Mouse (Mus musculus) cerebellum, adult 11-12 months (tissue): ENCODE measurements around the gene Pogk.

ENCODE experiments used
- DNase-seq: peaks from one replicate; pipeline ENCODE4 v3.0.0; 2022

Gene Pogk

DNA sequence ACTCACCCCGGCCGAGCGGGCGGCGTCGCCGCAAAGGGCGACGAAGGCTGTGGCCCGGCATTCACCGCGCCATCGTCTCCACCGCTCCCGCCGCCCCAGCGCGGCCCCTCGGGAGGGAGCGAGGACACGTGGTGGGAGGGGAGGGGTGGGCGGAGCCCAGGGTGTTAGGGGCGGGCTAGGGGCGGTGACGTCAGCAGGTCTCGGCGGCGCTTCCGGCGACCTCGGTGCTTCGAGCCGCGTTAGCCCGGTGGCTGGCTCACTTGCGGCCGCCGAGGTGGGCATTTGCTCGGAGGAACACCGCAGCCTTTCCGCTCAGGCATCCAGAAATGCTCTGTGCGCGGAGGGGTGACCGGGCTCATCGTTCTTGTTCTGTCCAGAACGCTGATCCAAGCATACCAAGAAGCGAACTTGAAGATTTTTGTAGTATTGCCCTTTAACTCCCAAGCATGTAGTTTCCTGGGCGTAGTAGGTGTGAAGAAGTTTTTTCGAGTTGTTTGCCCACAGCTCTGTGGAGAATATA, at the start of gene Pogk:
Pogk (minus strand) TSS at position 163 of the 520 bp plus-strand sequence.
- peak; percentile 72 for DNase-seq

DNA sequence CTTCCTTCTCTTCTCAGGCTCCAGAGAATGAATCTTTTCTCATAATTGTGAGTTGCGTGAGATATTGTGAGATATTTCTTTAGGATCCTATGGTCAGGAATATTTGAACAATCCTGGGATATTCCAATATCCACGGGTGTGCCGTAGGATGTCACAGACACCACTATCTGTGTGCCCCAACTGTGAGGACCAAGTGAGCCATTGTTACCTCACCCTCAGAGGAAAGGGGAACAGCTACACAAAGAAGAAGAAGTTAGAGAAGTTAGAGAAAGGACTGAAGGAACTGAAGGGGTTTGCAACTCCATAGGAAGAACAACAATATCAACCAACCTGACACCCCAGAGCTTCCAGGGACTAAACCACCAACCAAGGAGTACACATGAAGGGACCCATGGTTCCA, 32.3 kb upstream of the Pogk start:
- no peak for DNase-seq

DNA sequence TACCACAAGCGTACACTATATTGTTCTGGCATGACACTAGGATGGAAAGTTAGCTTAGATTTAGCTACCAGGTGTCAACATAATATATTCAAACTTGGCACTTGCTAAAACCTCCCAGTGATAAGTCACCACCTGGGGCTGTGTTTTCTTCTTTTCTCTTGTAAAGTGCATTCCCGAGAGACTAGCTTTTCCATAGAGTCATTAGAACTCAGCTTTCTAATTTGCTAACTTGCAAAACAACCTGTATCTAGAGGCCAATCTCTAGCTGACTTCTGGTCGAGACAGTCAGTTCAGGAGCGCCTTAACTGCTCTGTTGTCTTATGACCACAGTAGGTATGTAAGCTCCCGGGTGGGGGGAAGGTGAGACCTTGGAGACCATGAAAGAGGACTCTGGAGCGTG, 29.8 kb upstream of the Pogk start:
- no peak for DNase-seq

DNA sequence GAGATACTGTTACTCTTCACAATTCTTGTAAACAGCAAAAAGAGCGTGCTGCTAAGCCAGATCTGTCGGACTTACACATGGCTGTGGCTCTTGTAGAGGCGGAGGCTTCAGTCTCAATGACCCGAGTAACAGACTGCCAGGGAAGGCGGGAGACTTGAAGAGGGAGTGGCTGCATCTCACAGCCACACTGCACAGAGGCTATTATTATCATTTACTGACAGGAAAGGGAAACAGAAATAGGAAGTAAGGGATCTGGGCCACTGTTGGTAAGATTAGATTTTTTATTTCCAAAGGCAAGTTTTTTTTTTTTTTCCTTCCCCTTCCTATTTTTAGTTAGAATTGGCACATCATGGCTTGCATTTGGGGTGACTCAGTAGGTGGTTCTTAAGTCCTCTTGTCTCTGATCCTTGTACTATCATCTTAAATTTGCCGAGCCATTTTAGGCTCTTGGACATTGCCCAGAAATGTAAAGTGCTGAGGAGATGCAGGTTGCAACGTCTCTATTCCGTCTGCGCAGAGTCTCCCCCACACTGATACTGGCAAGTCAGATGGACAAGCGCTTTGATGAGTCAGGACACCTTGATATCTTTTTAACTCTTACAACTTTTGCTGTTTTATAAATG, 20.3 kb upstream of the Pogk start:
- DNase-seq: no peak

DNA sequence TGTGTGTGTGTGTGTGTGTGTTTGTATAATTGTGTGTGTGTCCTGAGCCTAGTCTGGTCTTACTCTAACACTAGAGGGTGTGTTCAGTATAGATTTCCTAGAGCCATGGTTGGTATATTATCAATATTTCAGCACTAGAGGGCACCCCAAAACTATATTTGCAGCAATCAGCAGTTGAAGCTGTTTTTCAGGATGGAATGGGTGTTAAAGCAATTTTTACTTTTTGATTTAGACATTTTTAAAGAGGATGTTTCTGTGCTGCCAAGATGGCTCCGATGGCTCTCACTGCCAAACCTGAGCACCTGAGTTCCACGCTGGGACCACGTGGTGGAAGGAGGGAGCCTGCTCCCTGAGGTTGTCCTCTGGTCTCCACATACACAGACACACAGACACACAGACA, 19.4 kb upstream of the Pogk start:
- DNase-seq: no peak

DNA sequence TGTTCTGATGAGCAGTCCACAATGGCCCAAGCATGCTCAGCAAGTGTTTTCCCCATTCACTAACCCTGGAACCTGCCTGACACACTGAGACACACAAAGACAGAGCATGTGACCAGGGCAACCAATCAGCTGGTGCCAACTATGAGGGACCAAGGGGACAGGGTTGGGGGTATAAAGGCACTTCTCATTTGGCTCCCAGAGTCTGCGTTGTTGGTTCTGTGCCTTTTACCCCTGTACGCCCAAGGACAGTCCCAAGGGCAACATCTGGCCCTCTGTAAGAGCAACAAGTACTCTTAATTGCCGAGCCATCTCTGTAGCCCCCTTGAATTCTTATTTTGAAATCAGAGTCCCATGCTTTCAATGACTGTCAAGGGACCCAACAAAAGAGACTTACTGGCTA, 2.6 kb upstream of the Pogk start:
- no peak for DNase-seq

DNA sequence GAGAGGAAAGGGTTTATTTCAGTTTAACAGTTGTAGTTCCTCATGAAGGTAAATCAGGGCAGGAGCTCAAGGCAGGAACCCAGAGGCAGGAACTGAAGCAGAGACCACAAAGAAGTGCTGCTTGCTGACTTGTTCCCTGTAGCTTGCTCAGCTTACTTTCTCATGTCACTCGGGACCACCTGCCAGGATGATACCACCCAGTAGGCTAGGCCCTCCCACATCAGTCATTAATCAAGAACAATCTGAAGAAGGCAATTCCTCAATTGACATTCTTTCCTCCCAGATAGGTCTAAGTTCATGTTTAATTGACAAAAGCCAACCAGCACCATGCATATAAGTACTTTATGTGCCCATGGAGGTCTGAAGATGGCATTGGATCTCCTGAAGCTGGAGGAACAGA, 1.9 kb upstream of the Pogk start:
- DNase-seq: no peak

DNA sequence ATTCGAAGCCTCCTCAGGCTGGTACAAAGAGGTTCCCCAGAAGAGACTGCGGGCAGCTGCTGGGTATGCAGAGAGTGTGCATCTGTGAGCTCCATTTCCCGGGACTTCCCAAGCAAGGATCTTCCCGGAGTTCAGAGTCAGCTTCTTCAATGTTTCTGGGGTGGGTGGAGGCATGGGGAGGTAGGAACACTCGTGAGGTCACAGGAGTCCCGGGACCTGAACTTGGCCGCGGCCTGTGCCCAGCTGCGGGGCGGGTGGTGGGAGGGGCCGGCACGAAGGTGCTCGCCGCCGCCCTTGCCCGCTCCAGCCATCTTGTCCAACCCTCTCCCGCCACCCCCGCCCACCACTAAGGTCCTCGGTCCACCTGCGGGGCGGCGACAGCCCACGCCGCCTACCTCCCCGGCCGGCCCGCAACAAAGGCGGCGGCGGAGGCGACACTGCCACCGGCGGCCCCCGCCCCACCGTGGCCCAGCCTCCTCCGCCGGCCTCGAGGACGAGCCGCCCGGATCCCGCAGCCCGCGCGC, 424 bp downstream of the Pogk start:
- peak; percentile 62 for DNase-seq

DNA sequence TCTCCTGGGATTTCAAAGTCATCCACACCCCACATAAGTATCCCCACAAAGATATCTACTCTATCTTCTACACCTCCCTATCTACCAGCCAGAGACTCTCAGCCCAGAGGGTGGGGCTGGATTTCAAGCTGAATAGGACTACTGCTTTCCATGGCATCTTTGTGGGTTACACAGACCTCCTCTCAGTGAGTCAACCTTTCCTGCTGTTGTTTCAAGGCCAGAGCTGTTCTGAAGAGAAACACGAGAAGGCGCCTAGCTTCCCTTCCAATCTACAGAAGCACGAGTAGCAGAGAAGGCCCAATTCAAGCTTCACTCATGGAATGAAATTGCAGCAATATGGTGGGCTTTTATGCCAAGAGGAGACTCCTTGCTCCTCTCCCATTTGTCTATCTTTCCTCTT, 5.8 kb downstream of the Pogk start:
- DNase-seq: no peak

DNA sequence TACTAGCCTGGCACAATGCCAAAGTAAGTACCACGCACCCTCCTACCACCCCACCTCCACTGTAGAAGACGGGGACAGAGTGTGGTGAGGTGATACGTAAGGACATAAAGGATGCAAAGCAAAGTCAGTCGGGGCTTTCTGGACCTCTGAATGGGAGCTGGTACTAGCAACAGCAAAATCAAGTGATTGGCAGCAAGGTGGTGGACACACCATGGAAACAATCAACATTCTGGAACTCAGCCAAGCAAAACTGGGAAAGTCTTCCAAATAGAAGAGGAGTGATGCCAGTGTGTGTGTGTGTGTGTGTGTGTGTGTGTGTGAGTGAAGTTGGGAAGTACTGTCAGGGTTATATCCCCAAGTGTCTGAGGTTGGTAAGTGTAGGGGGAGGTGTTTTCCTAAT, 7.7 kb downstream of the Pogk start:
- DNase-seq: no peak

DNA sequence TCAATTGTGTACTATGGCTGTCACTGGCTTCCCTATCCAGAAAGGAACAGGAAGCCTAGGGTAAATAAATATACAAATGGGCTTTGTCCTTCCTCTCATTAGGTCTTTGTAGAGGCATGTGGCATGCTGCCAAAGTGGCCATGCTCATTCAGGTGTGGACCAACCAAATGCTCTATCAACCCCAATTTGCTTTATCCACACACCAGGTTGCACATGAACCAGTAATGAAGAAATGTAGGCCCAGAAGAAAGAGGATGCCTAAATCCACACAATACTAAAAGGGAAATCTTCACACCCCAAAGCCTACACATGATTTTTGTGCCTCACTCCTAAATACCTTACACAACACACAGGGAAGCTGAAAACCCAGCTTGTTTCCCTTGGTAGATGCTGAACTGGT, 8.2 kb downstream of the Pogk start:
- DNase-seq: peak; percentile 76

DNA sequence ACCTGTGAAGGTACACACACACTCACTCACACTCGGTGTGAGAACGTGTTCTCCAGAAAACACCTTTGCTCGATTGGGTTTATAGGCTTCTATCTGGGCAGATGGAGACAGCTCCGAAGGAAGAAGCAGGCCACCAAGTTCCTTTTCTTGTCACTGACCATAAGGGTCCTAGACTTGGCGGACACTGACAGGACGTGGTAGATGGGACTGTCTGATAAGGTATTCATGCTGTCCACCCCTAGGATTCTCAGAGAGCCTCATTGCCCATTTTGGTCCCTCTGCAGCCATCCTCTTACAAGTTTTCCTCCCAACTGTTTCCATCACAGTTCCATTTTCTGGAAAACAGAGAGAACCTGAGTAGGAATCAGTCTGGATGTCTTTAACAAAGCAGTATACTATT, 13.3 kb downstream of the Pogk start:
- no peak for DNase-seq

DNA sequence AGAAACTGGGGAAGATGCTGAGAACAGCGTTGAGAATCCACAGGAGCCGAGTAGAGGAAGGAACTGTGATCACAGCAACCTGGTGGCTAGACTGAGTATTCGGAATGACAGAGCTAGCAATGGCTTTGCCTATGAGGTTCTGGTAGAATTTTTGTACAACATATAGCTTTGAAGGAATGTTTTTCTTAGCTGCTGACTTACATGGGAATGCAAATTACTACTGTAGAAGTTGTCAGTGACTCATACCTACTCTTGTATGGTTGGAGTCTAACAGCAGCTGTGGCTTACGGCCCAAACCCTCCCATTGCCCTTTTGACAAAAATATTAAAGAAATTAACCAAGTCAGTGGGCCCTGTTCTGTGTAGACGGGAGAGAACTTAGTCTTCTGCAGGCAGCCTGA, 14.0 kb downstream of the Pogk start:
- no peak for DNase-seq

DNA sequence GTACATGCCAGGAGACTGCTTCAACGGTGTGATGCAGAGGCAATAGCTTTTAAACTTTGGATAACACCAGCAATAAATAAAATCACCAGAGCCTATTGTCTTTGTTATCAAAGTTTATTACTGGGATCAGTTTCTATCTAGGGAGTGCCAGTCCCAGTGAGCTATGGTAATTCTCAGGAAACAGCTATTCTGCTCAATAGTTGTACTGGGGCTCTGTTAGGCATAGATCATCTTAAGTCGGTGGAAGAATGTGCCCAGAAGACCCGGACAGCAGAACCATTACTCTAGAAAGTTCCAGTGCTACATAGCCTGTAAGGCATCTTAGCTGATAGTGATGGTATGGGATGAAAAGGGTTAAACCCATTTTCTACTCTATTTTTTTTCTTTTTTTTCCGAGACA, 14.9 kb downstream of the Pogk start:
- DNase-seq: no peak

DNA sequence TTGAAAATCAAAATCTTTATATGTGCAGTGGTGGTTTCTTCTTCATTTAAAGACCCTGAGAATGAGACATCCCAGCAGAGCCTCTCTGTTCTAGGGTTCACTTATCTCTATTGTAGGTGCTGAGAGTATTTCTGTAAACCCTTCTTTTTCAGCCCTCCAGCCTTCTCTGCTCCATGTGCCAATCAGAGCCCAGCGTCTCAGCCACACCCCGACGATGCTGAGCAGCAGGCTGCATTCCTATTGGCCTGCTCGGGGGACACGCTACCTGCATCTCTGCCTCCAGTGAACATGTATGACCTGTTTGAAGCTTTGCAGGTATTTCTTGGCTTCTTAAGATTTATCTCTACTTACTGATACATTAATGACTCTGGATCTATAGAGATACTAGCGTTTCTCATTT, 18.0 kb downstream of the Pogk start:
- DNase-seq: no peak

DNA sequence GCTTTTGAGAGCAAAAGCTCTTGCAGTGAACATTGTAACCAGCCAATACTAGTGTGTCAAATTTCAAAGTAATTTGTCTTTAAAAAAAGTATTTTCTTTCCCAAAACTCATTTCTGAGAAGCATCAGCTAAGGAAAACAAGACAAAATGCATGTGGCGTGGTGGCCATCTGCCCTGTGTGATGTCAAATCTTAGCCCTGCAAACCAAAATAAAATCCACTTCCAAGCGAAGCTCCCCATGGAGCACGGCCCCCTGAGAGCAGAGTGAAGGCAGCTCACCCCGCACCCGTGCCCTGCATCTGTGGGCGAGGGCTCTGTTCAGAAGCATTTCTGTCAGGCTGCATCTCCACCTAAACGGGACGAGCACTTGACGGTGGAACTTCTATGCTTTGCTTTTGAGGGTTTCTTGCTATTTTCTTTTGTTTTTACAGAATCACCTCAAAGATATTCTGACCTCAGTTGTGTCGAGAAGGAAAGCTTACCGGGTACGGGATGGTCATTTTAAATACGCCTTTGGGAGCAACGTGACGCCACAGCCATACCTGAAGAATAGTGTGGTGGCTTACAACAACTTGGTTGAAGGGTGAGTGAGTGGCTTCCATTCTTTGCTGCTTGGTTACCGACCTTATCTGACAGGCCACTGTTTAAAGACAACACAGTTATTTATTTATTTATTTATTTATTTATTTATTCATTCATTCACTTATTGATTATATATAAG, 20.1 kb downstream of the Pogk start:
- no peak for DNase-seq

DNA sequence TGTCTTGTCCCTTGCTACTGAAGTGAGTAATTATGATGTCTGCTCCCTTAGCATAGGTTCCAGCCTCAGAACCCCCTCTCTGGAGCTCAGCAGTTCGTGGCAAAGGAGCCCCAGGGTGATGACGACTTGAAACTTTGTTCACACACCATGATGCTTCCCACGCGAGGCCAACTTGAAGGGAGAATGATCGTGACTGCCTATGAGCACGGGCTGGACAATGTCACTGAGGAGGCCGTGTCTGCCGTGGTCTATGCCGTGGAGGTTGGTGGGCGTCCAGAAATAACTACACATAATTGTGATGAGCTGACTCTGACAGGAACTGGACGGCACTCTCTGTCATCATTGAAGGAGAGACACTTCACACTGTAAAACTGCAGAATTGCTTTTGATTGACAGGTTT, 21.2 kb downstream of the Pogk start:
- no peak for DNase-seq

DNA sequence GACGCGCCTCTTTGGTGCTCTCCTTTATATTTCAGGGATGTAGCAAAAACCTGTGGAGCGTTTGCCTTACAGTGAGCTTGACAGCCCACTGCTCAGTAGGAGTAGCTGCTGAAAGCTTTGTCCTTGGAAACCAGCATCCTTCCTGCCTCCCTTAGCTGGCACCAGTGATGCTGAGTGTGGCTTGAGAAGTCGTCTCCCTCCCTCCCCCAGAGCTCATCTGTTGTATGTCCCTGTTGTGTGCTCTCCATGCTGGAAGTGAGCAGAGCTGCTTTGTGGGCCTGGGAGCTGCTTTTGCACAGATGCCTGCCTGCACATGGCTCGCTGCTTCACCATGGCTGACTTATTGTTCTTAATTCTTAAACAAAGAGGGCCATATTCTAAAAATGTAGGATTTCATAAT, 24.2 kb downstream of the Pogk start:
- no peak for DNase-seq

DNA sequence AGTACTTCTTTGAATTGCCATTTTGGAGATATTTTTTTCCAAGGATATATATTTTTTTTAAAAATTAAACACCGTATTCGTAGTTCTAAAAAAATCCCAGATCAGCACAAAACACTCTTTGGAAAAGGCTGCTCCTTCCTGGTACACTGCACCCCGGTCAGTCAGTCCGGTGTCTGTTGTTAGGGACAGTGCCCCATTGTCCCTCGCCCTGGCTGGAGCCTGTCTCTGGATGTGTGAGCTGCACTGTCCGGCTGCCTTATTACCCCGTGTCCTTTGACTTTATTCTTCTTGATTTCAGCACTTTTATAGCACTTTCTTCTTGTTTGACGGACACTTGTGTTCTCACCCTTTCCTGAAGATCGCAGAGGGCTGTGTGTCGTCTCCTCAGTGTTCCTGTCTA, 25.0 kb downstream of the Pogk start:
- DNase-seq: no peak

DNA sequence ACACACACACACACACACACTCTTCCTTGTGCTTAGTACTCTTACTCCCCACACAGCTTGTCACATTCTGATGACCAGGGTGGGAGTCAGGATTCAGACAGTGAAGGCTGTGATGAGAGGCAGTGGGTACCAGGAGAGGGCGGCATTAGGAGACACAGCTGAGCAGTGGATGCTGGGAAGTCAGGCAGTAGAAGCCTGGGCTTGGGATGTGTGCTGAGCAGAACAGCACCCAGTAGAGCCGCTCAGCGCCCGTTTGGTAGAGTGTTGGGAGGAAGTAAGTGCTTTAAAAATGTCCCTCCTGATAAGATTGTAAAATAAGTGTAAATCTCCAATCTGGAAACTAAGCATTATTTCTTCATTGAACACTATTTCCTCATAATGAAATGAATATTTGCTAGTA, 27.0 kb downstream of the Pogk start:
- no peak for DNase-seq

DNA sequence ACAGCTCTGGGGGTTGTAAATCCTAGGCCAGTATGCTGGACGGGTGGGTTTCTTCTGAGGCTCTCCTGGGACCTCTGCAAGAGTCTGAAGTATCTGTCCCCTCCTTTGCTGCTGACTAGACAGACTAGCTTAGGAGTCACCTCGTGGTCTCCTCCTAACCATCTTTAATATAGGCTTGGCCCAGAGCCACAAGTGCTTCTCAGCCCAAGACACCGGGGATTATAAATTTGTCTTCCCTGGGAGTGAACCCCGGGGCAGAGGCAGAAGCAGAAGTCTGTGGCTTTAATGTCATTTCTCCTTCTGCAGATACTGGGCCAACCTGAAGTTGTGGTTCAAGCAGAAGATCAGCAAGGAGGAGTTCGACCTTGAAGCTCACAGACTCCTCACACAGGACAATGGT, 27.8 kb downstream of the Pogk start:
- no peak for DNase-seq

DNA sequence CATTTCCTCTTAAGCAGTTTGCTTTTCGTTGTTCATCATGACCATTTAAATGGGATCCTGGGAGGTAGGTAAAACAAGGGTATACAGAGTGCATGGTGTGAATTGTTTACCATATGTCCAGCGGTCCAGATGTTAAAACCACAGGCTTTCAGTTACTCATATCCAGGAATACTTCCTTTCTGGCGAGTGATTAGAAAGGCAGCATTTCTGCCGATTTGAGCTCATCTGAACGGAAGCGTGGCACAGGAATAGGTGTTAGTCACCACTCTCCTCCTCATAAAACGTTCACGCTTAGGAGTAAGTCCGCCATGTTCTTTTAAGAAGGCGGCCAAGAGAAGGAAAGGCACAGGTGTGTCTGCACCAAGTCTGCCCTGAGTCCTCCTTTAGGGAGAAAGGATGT, 28.3 kb downstream of the Pogk start:
- DNase-seq: no peak

DNA sequence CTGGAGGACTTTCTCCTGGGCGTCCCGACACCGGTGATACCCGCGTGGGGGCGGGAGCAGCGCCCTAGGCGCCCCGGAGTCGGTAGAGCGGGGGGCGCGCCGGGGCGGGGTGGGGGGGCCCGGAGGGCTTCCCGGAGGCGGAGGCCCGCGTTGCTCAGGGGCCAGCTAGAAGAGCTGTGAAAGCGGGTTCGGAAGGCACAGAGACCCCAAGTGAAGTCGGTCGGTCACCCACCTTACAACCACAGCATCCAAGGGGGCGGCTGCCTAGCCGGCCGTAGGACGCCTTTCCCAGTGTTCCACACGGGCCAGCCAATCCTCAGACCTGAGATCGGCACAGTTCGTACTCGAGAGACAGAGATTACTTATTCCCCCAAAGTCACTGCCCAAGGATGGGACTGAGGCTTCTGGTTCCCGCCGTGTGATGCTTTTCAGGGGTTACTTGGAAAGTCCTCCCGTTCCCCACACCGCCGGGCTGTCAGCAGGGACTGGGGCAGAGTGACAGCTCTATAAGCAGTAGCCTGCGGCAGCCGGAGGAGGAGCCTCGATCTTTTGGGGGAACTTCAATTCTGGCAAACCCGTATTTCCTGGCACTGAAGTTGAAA, 29.9 kb downstream of the Pogk start:
- DNase-seq: peak; percentile 74

DNA sequence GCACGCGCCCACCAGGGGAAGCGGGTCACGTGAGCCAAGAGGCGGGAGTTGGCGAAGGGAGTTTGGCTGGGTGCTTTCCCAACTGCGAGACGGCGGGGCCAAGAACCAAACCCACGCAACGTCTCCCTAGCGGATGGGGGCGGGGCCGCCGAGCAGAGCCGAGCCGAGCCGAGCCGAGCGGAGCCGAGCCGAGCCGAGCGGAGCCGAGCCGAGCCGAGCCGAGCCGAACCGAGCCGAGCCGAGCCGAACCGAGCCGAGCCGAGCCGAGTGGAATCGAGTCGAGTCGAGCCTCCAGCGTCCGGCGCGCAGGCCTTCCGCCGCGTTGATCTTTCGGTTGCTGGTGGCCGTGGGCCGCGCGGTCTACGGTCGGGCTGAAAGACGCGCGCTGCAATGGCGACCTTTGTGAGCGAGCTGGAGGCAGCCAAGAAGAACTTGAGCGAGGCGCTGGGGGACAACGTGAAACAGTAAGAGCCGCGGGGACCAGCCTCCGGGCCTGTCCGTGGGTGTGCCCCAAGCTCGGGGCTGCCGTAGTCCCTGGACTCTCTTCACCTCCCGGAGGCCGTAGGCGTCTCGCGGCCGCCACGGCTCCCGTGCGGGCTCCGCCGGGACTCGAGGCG, 30.5 kb downstream of the Pogk start, which contains the start of gene Tada1:
Tada1 (plus strand) TSS at position 85 of the 617 bp plus-strand sequence.
- peak; percentile 94 for DNase-seq
